Mouse (Mus musculus) skeletal muscle tissue, adult 2 months (tissue): Measurements from ENCODE around the gene Ptprg.

Experiments
- DNase-seq: peaks from one replicate; pipeline ENCODE4 v3.0.0-alpha.2; 2012; ENCODE audit warnings: low read depth, low spot score

Ptprg gene

GRCm38 (mm10) chr14:11683386-11684081, 130.2 kb downstream of the Ptprg start:
- DNase-seq = no peak

- no peak for DNase-seq
Observed at GRCm38 (mm10) chr14:11684104-11684503, 130.8 kb downstream of the Ptprg start.

GRCm38 (mm10) chr14:11687541-11687940, 134.2 kb downstream of the Ptprg start:
- DNase-seq = no peak

- no peak for DNase-seq
Observed at GRCm38 (mm10) chr14:11688142-11688541, 134.8 kb downstream of the Ptprg start.

GRCm38 (mm10) chr14:11690066-11690465, 136.7 kb downstream of the Ptprg start:
- no peak for DNase-seq

- DNase-seq = no peak
Observed at GRCm38 (mm10) chr14:11691531-11691930, 138.2 kb downstream of the Ptprg start.

- DNase-seq = no peak
Observed at GRCm38 (mm10) chr14:11698880-11699279, 145.5 kb downstream of the Ptprg start.

GRCm38 (mm10) chr14:11699654-11700053, 146.3 kb downstream of the Ptprg start:
- DNase-seq = no peak

- no peak for DNase-seq
Observed at GRCm38 (mm10) chr14:11701516-11702249, 148.4 kb downstream of the Ptprg start.

- DNase-seq = no peak
Observed at GRCm38 (mm10) chr14:11702770-11703477, 149.6 kb downstream of the Ptprg start.

GRCm38 (mm10) chr14:11704871-11705270, 151.5 kb downstream of the Ptprg start:
- DNase-seq = no peak

GRCm38 (mm10) chr14:11709352-11709751, 156.0 kb downstream of the Ptprg start:
- DNase-seq = no peak

- no peak for DNase-seq
Observed at GRCm38 (mm10) chr14:11709798-11710197, 156.5 kb downstream of the Ptprg start.

- DNase-seq = no peak
Observed at GRCm38 (mm10) chr14:11710410-11711122, 157.2 kb downstream of the Ptprg start.

GRCm38 (mm10) chr14:11712146-11712545, 158.8 kb downstream of the Ptprg start:
- DNase-seq = no peak

GRCm38 (mm10) chr14:11716230-11716629, 162.9 kb downstream of the Ptprg start:
- DNase-seq = no peak

GRCm38 (mm10) chr14:11718201-11718600, 164.9 kb downstream of the Ptprg start:
- no peak for DNase-seq

- no peak for DNase-seq
Observed at GRCm38 (mm10) chr14:11719259-11719658, 165.9 kb downstream of the Ptprg start.

GRCm38 (mm10) chr14:11722101-11722500, 168.8 kb downstream of the Ptprg start:
- DNase-seq = no peak

- no peak for DNase-seq
Observed at GRCm38 (mm10) chr14:11723876-11724275, 170.5 kb downstream of the Ptprg start.

- DNase-seq = no peak
Observed at GRCm38 (mm10) chr14:11731223-11731920, 178.0 kb downstream of the Ptprg start.
